Mouse (Mus musculus) 416B (cell line): ENCODE results near the gene 2310022A10Rik.

Source experiments
- DNase-seq: peaks from one replicate; pipeline ENCODE4 v3.0.0; 2011; ENCODE audit warnings: low read depth

2310022A10Rik gene

GRCm38 (mm10) chr7:27541431-27541830 lies 11.6 kb upstream of the 2310022A10Rik start:
- peak; percentile 23 for DNase-seq

DNA sequence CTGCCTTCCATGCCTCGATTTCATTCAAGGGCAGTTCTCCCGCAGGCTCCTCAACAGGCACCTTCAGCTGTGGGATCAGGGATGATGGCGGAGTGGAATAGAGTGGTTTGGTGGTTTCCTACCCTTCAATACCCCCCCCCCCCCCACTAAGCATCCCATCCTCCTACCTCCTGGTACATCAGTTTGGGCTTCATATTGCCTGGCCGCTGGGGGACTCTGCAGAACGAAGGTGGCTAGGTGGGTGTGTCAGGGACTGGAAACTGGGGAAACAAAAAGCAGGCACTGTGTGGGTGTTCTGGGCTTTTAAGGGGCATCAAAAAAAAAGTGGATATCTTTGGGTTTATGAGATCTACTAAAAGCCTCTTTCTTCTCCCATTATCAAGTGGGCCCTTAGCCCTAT lies 11.1 kb upstream of the 2310022A10Rik start:
- DNase-seq, result no peak

GRCm38 (mm10) chr7:27542392-27543033 lies 10.5 kb upstream of the 2310022A10Rik start:
- peak; percentile 81 for DNase-seq

GRCm38 (mm10) chr7:27543065-27543464 lies 10.0 kb upstream of the 2310022A10Rik start:
- no peak for DNase-seq

- DNase-seq, result no peak
Observed at GRCm38 (mm10) chr7:27543851-27544250, 9.2 kb upstream of the 2310022A10Rik start.

DNA sequence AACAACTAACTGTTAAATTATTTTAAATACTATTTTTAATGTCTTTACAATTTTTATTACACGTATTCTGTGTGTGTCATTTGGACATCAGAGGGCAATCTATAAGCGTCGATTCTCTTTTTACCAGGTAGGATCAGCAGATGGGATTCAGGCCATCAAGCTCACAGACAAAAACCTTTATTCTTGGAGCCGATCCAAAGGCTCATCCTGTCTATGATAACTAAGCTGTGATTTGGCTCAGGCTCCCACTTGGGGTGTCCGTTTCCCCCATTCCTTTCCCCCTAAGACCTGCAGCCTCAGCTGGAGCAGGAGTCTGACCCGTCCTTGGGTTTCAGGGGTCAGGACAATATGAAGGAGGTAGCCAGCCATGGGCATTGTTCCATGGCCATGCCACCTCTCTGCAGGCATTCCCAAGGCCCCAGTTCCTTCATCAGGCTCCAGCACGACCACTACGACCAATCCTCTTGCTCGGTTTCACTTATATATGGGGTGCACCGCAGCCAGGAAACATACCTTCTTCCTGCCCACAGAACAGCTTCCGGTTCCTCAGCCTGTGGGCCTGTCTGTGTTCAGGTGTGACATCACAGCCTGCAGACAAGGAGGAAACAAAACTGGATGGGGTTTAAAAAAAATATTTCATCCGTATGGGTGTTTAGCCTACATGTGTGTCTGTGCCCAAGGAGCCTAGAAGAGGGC lies 8.2 kb upstream of the 2310022A10Rik start:
- DNase-seq, result peak; percentile 84

GRCm38 (mm10) chr7:27549597-27549996 lies 3.4 kb upstream of the 2310022A10Rik start:
- no peak for DNase-seq

- peak; percentile 42 for DNase-seq
Observed at GRCm38 (mm10) chr7:27552070-27552469, 963 bp upstream of the 2310022A10Rik start.

GRCm38 (mm10) chr7:27560291-27560887 lies 7.4 kb downstream of the 2310022A10Rik start:
- DNase-seq, result no peak

- DNase-seq, result peak; percentile 54
Observed at GRCm38 (mm10) chr7:27560978-27561377, 7.9 kb downstream of the 2310022A10Rik start.

DNA sequence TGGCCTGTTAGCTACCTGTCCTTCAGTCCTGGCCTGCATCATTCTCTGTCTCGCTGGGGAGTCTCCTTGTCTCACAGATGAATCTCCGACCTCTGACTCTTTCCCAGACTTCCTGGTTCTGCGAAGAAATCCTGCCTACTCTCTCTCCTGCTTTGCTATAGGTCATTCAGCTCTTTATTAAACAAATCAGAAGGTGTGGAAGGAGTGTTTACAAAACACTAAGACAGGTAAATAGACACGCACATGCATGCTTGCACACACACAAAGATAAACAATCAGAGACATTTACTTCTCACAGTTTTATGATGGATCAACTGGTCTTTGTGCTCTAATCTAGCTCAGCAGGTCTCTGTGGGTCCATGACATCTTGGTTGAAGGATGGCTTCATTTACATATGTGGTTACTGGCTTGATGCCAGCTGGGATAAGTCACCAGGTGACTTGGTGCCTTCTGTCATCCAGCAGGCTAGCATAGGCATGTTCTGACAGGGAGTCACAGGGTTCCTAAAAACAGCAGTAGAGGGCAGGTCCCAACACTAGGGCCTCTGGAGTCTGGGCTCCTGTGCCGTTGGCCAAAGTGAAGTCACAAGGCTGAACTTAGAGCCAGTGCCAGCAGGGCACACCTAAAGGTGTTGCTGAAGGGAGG lies 16.7 kb downstream of the 2310022A10Rik start:
- peak; percentile 34 for DNase-seq

GRCm38 (mm10) chr7:27572133-27572532 lies 19.1 kb downstream of the 2310022A10Rik start:
- DNase-seq, result peak; percentile 38

DNA sequence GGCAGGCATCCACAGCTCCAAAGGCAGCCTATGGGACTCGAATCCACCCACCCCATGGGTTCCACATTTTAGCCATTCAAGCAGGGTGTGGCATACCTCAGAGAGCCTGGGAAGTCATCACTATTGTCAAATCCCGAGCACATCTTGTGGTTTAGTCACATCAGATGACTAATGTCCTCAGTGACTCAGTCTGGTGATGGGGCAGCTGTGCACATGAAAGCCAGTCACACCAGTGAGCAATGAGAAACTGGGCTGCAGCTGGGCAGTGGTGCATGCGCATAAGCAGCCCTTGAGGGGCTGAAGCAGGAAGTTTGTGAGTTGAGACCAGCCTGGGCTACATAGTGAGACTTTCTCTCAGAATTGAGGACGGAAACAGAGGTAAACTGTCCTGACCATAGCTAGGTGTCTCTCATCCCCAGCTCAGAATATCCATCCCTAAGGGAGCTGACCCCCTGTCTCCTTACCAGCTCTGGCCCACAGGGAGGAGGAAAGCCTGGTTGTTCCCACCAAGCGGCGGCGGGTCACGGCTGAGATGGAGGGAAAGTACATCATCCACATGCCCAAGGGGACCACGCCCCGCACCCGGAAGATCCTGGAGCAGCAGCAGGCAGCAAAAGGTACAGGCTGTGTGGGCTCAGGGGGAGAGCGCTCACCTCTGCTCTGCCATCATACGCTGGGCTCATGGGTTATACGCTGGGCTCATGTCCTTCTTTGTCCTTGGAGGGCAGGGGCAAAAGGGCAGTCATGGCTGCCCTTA lies 21.3 kb downstream of the 2310022A10Rik start:
- peak; percentile 92 for DNase-seq

GRCm38 (mm10) chr7:27576914-27577313 lies 23.9 kb downstream of the 2310022A10Rik start:
- DNase-seq, result peak; percentile 68

DNA sequence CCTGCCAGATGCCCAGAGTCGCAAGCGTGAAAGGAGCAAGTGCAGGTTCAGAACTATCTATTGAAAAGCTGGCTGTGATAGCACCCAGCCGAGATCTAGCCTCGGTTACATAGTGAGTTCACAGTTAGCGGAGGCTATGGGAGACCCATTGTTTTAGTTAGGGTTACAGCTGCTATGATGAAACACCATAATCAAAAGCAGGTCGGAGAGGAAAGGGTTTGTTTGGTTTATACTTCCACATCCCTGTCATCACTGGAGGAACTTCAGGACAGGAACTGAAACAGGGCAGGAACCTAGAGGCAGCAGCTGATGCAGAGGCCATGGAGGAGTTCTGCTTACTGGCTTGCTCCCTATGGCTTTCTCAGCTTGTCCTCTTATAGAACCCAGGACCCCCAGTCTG lies 24.6 kb downstream of the 2310022A10Rik start:
- no peak for DNase-seq

- no peak for DNase-seq
Observed at GRCm38 (mm10) chr7:27578465-27578864, 25.4 kb downstream of the 2310022A10Rik start.

DNA sequence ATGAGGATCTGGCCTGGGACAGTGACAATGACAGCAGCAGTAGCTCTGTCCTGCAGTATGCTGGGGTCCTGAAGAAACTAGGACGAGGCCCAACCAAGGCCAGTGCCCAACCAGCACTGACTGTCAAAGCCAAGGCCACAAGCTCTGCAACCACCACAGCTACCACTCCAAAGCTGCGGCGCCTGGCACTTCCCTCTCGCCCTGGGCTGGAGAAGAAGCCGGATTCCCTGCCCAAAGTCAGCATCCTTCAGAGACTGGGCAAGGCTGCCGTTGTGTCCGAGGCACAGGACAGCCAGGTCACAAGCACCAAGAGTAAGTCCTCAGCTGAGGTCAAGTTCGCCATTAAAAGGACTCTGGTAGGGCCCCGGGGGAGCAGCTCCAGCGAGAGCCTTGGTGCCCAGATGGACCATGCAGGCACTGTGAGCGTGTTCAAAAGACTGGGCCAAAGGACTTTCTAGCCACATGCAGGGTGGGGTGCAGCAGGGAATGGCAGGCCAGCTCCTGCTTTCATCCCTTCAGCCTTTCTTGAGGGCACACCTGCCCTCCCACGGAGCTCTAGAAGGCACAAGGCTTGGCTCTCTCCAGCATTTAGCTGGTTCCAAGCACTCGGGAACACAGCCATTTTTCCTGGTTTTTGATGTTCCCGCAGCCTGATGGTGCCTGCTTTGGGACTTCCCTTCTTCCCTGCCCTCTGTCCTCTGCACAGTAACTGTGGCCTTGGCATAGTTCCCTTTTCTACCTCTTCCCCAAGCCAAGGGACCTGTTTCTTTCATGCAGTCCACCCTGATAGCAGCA lies 27.5 kb downstream of the 2310022A10Rik start:
- no peak for DNase-seq

- DNase-seq, result peak; percentile 79
Observed at GRCm38 (mm10) chr7:27586861-27587260, 33.8 kb downstream of the 2310022A10Rik start.

DNA sequence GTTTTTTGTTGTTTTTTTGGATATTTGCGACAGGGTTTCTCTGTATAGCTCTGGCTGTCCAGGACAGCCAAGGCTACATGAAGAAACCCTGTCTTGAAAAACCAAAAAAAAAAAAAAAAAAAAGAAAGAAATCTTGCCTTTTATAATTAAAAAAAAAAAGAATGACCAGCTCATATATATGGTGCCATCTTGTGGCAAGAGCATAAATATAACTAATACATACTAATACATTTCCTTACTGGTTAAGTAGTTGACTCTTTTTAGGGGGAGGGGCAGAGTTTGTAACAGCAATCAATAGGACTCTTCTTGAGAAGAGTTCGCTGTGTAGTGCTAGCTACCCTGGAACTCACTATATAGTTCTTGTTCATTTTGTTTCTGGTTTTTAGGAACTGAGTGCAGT lies 34.7 kb downstream of the 2310022A10Rik start:
- DNase-seq, result peak; percentile 73

GRCm38 (mm10) chr7:27590088-27590487 lies 37.1 kb downstream of the 2310022A10Rik start:
- DNase-seq, result no peak

DNA sequence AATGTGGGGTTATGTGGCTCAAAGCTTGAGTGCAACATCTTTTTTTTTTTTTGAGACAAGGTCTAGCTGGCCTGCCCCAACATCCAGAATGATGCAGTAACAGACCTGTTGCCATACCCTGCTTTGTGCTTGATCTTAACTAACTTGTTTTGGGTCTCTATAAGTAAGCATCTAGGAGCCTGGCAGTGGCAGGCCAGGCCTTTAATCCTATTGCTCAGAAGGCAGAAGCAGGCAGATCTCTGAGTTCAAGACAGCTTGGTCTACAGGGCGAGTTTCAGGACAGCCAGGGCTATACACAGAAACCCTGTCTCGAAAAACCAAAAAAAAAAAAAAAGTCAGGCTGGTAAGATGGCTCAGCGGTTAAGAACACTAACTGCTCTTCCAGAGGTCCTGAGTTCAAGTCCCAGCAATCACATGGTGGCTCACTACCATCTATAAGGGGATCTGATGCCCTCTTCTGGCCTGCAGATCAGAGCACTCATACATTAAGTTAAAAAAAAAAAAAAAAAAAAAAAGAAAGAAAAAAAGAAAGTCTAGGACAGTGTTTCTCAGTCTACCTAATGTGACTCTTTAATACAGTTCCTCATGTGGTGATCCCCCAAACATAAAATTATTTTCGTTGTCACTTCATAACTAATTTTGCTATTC lies 37.7 kb downstream of the 2310022A10Rik start:
- DNase-seq, result peak; percentile 69
